Comparison of ENCODE assay signal across 33 mouse cellular contexts in genomic region chr6:17667813-17668212, GRCm38 (mm10). TPM values are rescaled to one million over a fixed set of nuclear protein-coding genes. Genes with fewer than 3 reads are reported as not detected.
A peak's percentile ranks its signal among the peaks of the same experiment; 100 is the strongest.
DNase-seq lines count a peak whose midpoint lies in the region; ATAC-seq and TF ChIP-seq lines count a peak whose summit lies in the region.
"Had no signal": no experiment of that assay in that cellular context is flagged by ENCODE, and none has a peak within 500 bp of the region (broad histone marks: within the 10 kb centered on the region; RNA-seq: fewer than 3 reads in every experiment).

No protein-coding gene starts in this region.

- H3K27me3 ChIP-seq in myocyte (ENCODE audit: control insufficient read depth, insufficient read depth, insufficient read length), result no peaks in the 10 kb centered on the region
- H3K27me3 ChIP-seq: embryonic facial prominence, embryonic 15.5 days; forebrain, embryonic 15.5 days; hindbrain, embryonic 13.5 days; limb, embryonic 15.5 days; lung, embryonic 15.5 days; neural tube, embryonic 12.5 days had no signal

- TF ChIP-seq POLR2A in myocyte (IDR thresholded peaks at IDR 0.05; ENCODE audit: insufficient read length, low read depth), result no peak

- H3K79me2 ChIP-seq in myocyte (ENCODE audit: control insufficient read depth, insufficient read depth), result no peaks in the 10 kb centered on the region

- ATAC-seq in common myeloid progenitor, adult 5-6 weeks (replicated peaks; ENCODE audit: low read depth, poor library complexity, severe bottlenecking), result 0 out of 2 replicates have a peak, but pooled peaks have one; percentile 16
- ATAC-seq: forebrain, embryonic 15.5 days; inflammation-experienced regulatory T-cells, adult 6 months; midbrain, embryonic 16.5 days had no signal

- peak overlapping the region; percentile 32 for H3K4me2 ChIP-seq in myocyte (ENCODE audit: low read depth)
- H3K4me2 ChIP-seq: embryonic facial prominence, embryonic 15.5 days; forebrain, embryonic 15.5 days; heart, embryonic 11.5 days; hindbrain, embryonic 13.5 days; limb, embryonic 15.5 days; lung, embryonic 15.5 days; midbrain, embryonic 11.5 days; neural tube, embryonic 12.5 days had no signal

- peaks cover 55% of the 10 kb centered on the region for H3K36me3 ChIP-seq in myocyte (ENCODE audit: control insufficient read depth, insufficient read depth)

- no peak overlapping the region for H3K4me3 ChIP-seq in myocyte
- H3K4me3 ChIP-seq: embryonic facial prominence, embryonic 10.5 days; embryonic facial prominence, embryonic 15.5 days; forebrain, embryonic 10.5 days; forebrain, embryonic 15.5 days; hindbrain, embryonic 13.5 days; limb, embryonic 10.5 days; limb, embryonic 15.5 days; lung, embryonic 15.5 days; neural tube, embryonic 12.5 days had no signal

- H3ac ChIP-seq in myocyte (ENCODE audit: control insufficient read depth, insufficient read length), result no peak overlapping the region

- DNase-seq in adrenal gland, adult 2 months, result peak; percentile 24
- DNase-seq in adrenal gland, postnatal 4 days (ENCODE audit: low spot score in 2 of 2), result no peak
- peak; percentile 57 for DNase-seq in 416B (ENCODE audit: low read depth)
- no peak for DNase-seq in left cerebral cortex, adult 8-10 months (ENCODE audit: low spot score in 2 of 2)
- no peak for DNase-seq in frontal cortex, postnatal 36 days (ENCODE audit: low spot score in 2 of 2)
- DNase-seq in urinary bladder, postnatal 14 days (ENCODE audit: low spot score), result no peak
- DNase-seq: adrenal gland, postnatal 14 days; cerebellum, adult 11-12 months; cerebellum, adult 9-11 months; gastrocnemius, postnatal 10 days; heart, adult 18-20 months; heart, postnatal 36 days; kidney, adult 2 months; kidney, postnatal 36 days; right cerebral cortex, adult 18-20 months; spleen, adult 18-20 months; thymus, adult 18-20 months; thymus, postnatal 25 days had no signal

TF ChIP-seq in myocyte, 11 proteins besides CTCF, POLR2A, EP300 and RAD21:
- TF ChIP-seq POLR2AphosphoS2 (IDR thresholded peaks at IDR 0.05; ENCODE audit: insufficient read length, low read depth), result no peak
- TF ChIP-seq MAX (IDR thresholded peaks at IDR 0.05; ENCODE audit: low read depth), result no peak
- no peak for TF ChIP-seq MYOD1 (IDR thresholded peaks at IDR 0.05; ENCODE audit: control insufficient read depth in 1 of 3, insufficient read length in 2 of 3, low read depth in 2 of 3)
TF ChIP-seq in myocyte: peak in this region for 0.

RNA-seq across cellular contexts. Expression of gene St7, which starts 24.9 kb away (rescaled TPM):
- total RNA-seq in adrenal gland, adult 2 months (2021), result 10 to 100 TPM; 26.4 to 28.2 TPM
- 8.1 and 8.5 TPM in 2 replicates for polyA plus RNA-seq in adrenal gland, adult 2 months (2012; rRNA removed)
- 10 to 100 TPM; 27.0 to 27.4 TPM for total RNA-seq in adrenal gland, postnatal 4 days (2021)
- total RNA-seq in common myeloid progenitor, adult 5-6 weeks (2017), result 43.7 and 56.2 TPM in 2 replicates
- 8.4 TPM for polyA plus RNA-seq in myocyte (2012; fragmentation: generic; extraction: Trizol)
- total RNA-seq in left cerebral cortex, adult 8-10 months (2022), result 10 to 100 TPM; 27.5 to 41.4 (median 34.8) TPM

RNA-seq across cellular contexts. Expression of gene Capza2, which starts 31.8 kb away (rescaled TPM):
- 100 to 1,000 TPM; 144 to 170 TPM for total RNA-seq in adrenal gland, adult 2 months (2021)
- polyA plus RNA-seq in adrenal gland, adult 2 months (2012; rRNA removed), result 2.1 and 2.2 TPM in 2 replicates
- total RNA-seq in adrenal gland, postnatal 4 days (2021), result 100 to 1,000 TPM; 140 to 146 TPM
- total RNA-seq in common myeloid progenitor, adult 5-6 weeks (2017), result 282 and 287 TPM in 2 replicates
- polyA plus RNA-seq in myocyte (2012; fragmentation: generic; extraction: Trizol), result 66.3 TPM
- 100 to 1,000 TPM; 215 to 233 (median 225) TPM for total RNA-seq in left cerebral cortex, adult 8-10 months (2022)

Comparison
In these comparisons a context has a peak if more than half of its experiments do, and no peak if none do; other contexts are left out.
1. DNase-seq: peak in adrenal gland, adult 2 months (single experiment) and 416B (single experiment); none in adrenal gland, postnatal 4 days (0 of 2), left cerebral cortex, adult 8-10 months (0 of 2), frontal cortex, postnatal 36 days (0 of 2) and urinary bladder, postnatal 14 days (single experiment).